Mouse (Mus musculus): Measurements from ENCODE around the gene Slc31a2.

Slc31a2 gene

GRCm38 (mm10) chr4:62314516-62314915 is 52.2 kb downstream of the Slc31a2 start:
- in situ Hi-C loops (cut with MboI; ENCODE audit: low sequenced_read_pairs), result no loop called here

DNA sequence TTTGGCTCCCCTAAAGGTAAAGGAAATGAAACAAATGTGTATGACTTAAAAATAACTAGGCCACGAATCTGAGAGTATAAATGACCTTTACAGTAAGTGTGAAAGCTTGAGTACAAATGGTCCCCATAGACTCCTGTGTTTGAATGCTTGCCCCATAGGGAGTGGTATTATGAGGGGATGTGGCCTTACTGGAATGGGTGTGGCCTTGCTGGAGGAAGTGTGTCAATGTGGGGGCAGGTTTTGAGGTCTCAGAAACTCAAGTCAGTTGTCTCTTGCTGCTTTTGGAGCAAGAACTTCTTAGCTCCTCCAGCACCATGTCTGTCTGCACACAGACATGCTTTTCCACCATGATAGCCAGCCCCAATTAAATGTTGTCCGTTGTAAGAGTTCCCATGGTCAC is 54.1 kb downstream of the Slc31a2 start:
- in situ Hi-C loops (cut with MboI; ENCODE audit: low sequenced_read_pairs), result no loop called here

GRCm38 (mm10) chr4:62318294-62318693 is 55.9 kb downstream of the Slc31a2 start:
- in situ Hi-C loops (cut with MboI; ENCODE audit: low sequenced_read_pairs), result no loop called here

GRCm38 (mm10) chr4:62322684-62323083 is 60.3 kb downstream of the Slc31a2 start:
- in situ Hi-C loops (cut with MboI; ENCODE audit: low sequenced_read_pairs), result no loop called here

DNA sequence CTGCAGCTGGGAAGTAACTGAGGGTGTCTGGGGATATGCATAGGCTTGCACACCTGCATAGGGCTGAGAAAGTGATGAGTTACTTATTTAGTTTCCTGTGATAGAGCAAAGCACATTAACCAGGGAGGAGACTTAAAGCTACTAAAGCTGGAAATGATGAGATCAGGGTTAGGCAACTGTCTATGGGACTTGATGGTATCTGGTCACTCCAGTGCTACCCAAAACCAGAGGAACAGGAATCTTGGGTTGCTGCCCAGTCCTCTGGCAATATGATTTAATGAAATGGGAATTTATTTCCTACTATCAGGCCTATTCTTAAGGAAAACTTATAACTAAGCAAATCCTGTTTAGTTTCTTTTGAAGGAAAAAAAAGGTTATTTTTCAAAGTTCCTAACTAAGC is 63.7 kb downstream of the Slc31a2 start:
- in situ Hi-C loops (cut with MboI; ENCODE audit: low sequenced_read_pairs), result no loop called here

GRCm38 (mm10) chr4:62328941-62329660 is 66.7 kb downstream of the Slc31a2 start:
- in situ Hi-C loops (cut with MboI; ENCODE audit: low sequenced_read_pairs), result no loop called here

- in situ Hi-C loops (cut with MboI; ENCODE audit: low sequenced_read_pairs), result no loop called here
These were observed 69.6 kb downstream of the Slc31a2 start for GRCm38 (mm10) chr4:62331977-62332376.

DNA sequence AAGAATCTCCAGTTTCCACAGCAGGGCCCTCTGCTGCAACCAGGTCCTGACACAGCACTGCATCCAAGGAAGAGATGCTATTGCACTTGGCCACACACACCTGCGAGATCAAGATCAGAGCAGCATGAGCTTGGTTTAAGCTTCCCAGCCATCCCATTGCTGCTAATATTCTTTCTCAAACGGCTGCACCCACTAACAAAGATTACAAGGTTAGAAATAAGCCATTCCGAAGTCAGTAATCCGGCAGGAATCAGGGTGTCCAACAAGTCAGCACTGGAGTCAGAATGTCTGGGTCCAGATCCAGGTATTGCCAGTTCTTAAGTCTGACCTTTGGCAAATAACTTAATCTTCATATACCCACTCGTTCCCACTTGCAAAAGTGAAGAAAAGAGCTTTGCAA is 76.2 kb downstream of the Slc31a2 start:
- in situ Hi-C loops (cut with MboI; ENCODE audit: low sequenced_read_pairs), result no loop called here

DNA sequence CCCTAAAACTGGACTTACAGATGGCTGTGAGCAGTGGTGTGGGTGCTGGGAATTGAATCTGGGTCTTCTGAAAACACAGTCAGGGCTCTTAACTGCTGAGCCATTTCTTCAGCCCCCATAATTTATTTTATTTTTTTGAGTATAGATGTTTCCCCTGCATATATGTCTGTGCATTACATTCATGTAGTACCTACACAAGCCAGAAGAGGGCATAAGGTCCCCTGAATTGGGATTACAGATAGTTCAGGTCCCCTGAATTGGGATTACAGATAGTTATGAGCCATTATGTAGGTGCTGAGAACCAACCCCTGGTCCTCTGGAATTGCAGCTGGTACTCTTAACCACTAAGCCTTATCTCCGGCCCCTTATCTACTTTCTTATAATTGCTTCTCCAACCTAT is 81.6 kb downstream of the Slc31a2 start:
- in situ Hi-C loops (cut with MboI; ENCODE audit: low sequenced_read_pairs), result no loop called here

GRCm38 (mm10) chr4:62345827-62346226 is 83.5 kb downstream of the Slc31a2 start:
- in situ Hi-C loops (cut with MboI; ENCODE audit: low sequenced_read_pairs), result no loop called here

- in situ Hi-C loops (cut with MboI; ENCODE audit: low sequenced_read_pairs), result no loop called here
These were observed 85.4 kb downstream of the Slc31a2 start for GRCm38 (mm10) chr4:62347605-62348328.
